Mouse (Mus musculus) adrenal gland, postnatal 0 days (tissue): ENCODE data around the gene Zfp599. TPM values are rescaled to one million over a fixed set of nuclear protein-coding genes. Genes with fewer than 3 reads are reported as not detected.

Experiments
- polyA plus RNA-seq: library from polyadenylated mRNA; unstranded; fragments of >200 nt; fragmentation: Nextera tagmentation; extraction: Ambion mirVana; gene quantifications from 2 replicates; pipeline ENCODE4 v1.2.1, GENCODE M21; 2015

The Zfp599 gene
- polyA plus RNA-seq = 0.99 and 1.3 TPM in 2 replicates

GRCm38 (mm10) chr9:22259184-22260091 lies at the start of gene Zfp599:
Zfp599 (minus strand) TSS chr9:22259895.

GRCm38 (mm10) chr9:22307156-22307919 lies 47.6 kb upstream of the Zfp599 start, which contains the start of gene Zfp810:
Zfp810 (minus strand) TSS chr9:22307648.

GRCm38 (mm10) chr9:22225581-22226388 lies 33.9 kb downstream of the Zfp599 start, which contains the start of gene Zfp809:
Zfp809 (plus strand) TSS chr9:22225714.

Other genes with a start within 250 kb of the Zfp599 start
- gene Elavl3, start 207.9 kb downstream of the Zfp599 start, polyA plus RNA-seq = 4.7 and 14.8 TPM in 2 replicates
- gene Gm49318, start 188.6 kb downstream of the Zfp599 start, polyA plus RNA-seq = not detected in 2 replicates
- 7.8 and 9.7 TPM in 2 replicates for gene Zfp653, start 188.5 kb downstream of the Zfp599 start, polyA plus RNA-seq
- gene Ecsit, start 174.5 kb downstream of the Zfp599 start, polyA plus RNA-seq = 15.2 and 28.5 TPM in 2 replicates
- 1.2 and 3.7 TPM in 2 replicates for gene Cnn1, start 160.7 kb downstream of the Zfp599 start, polyA plus RNA-seq
- gene Elof1, start 142.7 kb downstream of the Zfp599 start, polyA plus RNA-seq = 147 and 191 TPM in 2 replicates
- gene Acp5, start 124.2 kb downstream of the Zfp599 start, polyA plus RNA-seq = 12.9 and 19.0 TPM in 2 replicates
- 193 and 239 TPM in 2 replicates for gene Pigyl, start 103.0 kb downstream of the Zfp599 start, polyA plus RNA-seq
- 0.25 and 0.36 TPM in 2 replicates for gene Zfp872, start 71.8 kb downstream of the Zfp599 start, polyA plus RNA-seq
- gene Zfp809, start 34.2 kb downstream of the Zfp599 start, polyA plus RNA-seq = 11.5 and 19.0 TPM in 2 replicates
- gene Zfp810, start 47.8 kb upstream of the Zfp599 start, polyA plus RNA-seq = 12.7 and 15.2 TPM in 2 replicates
- gene Anln, start 129.3 kb upstream of the Zfp599 start, polyA plus RNA-seq = 9.5 and 10.1 TPM in 2 replicates
- gene 9530077C05Rik, start 151.6 kb upstream of the Zfp599 start, polyA plus RNA-seq = 9.0 and 9.1 TPM in 2 replicates
- gene Gm17545, start 194.4 kb upstream of the Zfp599 start, polyA plus RNA-seq = not detected in 2 replicates
- gene Rp9, start 209.8 kb upstream of the Zfp599 start, polyA plus RNA-seq = 60.3 and 71.6 TPM in 2 replicates
- 13.3 and 15.1 TPM in 2 replicates for gene Bbs9, start 215.8 kb upstream of the Zfp599 start, polyA plus RNA-seq